Mouse (Mus musculus): ENCODE results near the gene Gm8764. TPM values are rescaled to one million over a fixed set of nuclear protein-coding genes. Genes with fewer than 3 reads are reported as not detected.

Gene Gm8764
- polyA plus RNA-seq, 1 experiment from 2014 or later: not detected

Other genes starting within 250 kb of the Gm8764 start
- not detected in 2 replicates for gene Gm21293, start 17.0 kb upstream of the Gm8764 start, polyA plus RNA-seq (2016; fragmentation: Nextera tagmentation; extraction: Ambion mirVana)
- not detected in 2 replicates for gene Gm6763, start 8.5 kb upstream of the Gm8764 start, polyA plus RNA-seq (2016; fragmentation: Nextera tagmentation; extraction: Ambion mirVana)
- gene Gm21304, start 8.5 kb downstream of the Gm8764 start, polyA plus RNA-seq (2016; fragmentation: Nextera tagmentation; extraction: Ambion mirVana): not detected in 2 replicates
- gene Gm21312, start 17.0 kb downstream of the Gm8764 start, polyA plus RNA-seq (2016; fragmentation: Nextera tagmentation; extraction: Ambion mirVana): not detected in 2 replicates
- gene Gm20765, start 25.5 kb downstream of the Gm8764 start, polyA plus RNA-seq (2016; fragmentation: Nextera tagmentation; extraction: Ambion mirVana): not detected in 2 replicates
- gene Gm4340, start 34.0 kb downstream of the Gm8764 start, polyA plus RNA-seq (2016; fragmentation: Nextera tagmentation; extraction: Ambion mirVana): not detected in 2 replicates

Data from midbrain, embryonic 10.5 days (tissue).